In genomic region chr17:34643944-34644343, GRCm38 (mm10) we compare ENCODE assay signal across 12 mouse cellular contexts. TPM values are rescaled to one million over a fixed set of nuclear protein-coding genes. Genes with fewer than 3 reads are reported as not detected.
DNase-seq lines count a peak whose midpoint lies in the region; ATAC-seq and TF ChIP-seq lines count a peak whose summit lies in the region.
"Had no signal": no experiment of that assay in that cellular context is flagged by ENCODE, and none has a peak within 500 bp of the region (broad histone marks: within the 10 kb centered on the region; RNA-seq: fewer than 3 reads in every experiment).

No protein-coding gene starts in this region.

- peaks cover 5% of the 10 kb centered on the region; the same call in 1 of the 2 replicates for H3K36me3 ChIP-seq in kidney, embryonic 14.5 days (ENCODE audit: control insufficient read depth, insufficient read depth, low read length)
- peaks cover 16% of the 10 kb centered on the region for H3K36me3 ChIP-seq in limb, embryonic 10.5 days

- DNase-seq in adrenal gland, postnatal 10 days: peak; percentile 51
- no peak for DNase-seq in adrenal gland, adult 8-10 months
- peak; percentile 34 for DNase-seq in kidney, adult 9 months
- peak; percentile 81 to 90 for DNase-seq in cerebellum, adult 2 months
- DNase-seq in limb, embryonic 10.5 days (ENCODE audit: low spot score): no peak
- DNase-seq in retina, postnatal 1 day: no peak
- no peak for DNase-seq in adrenal gland, postnatal 14 days

- no peak overlapping the region for H3K27ac ChIP-seq in kidney, embryonic 14.5 days (ENCODE audit: low read depth, low read length)
- H3K27ac ChIP-seq in cerebellum, adult 2 months (ENCODE audit: insufficient read depth, low read length): peak overlapping the region; percentile 75; the same call in 1 of the 2 replicates
- H3K27ac ChIP-seq in limb, embryonic 10.5 days: no peak overlapping the region

- 83% methylated on average over 10 of the region's 10 CpGs for WGBS in kidney, embryonic 14.5 days
- 18% methylated on average over 10 of the region's 10 CpGs for WGBS in cerebellum, adult 2 months
- whole genome bisulfite sequencing in limb, embryonic 10.5 days: 85% methylated on average over 10 of the region's 10 CpGs

- H3K9ac ChIP-seq in kidney, embryonic 14.5 days (ENCODE audit: low read depth, low read length): no peak overlapping the region

- no peak overlapping the region for H3K4me2 ChIP-seq in kidney, embryonic 14.5 days (replicated peaks; ENCODE audit: low read depth, low read length)

- peak; percentile 35; the same call in 1 of the 2 replicates for TF ChIP-seq POLR2A in cerebellum, adult 2 months (IDR thresholded peaks at IDR 0.05; ENCODE audit: borderline replicate concordance, insufficient read depth, low read length)

- H3K9me3 ChIP-seq in kidney, embryonic 14.5 days (ENCODE audit: control insufficient read depth, low read length): no peaks in the 10 kb centered on the region
- H3K9me3 ChIP-seq in limb, embryonic 10.5 days (replicated peaks): no peaks in the 10 kb centered on the region

- H3K27me3 ChIP-seq in kidney, embryonic 14.5 days (ENCODE audit: control insufficient read depth, insufficient read depth, low read length): no peaks in the 10 kb centered on the region
- H3K27me3 ChIP-seq in cerebellum, adult 2 months (ENCODE audit: control insufficient read depth, insufficient read depth, low read length): no peaks in the 10 kb centered on the region
- no peaks in the 10 kb centered on the region for H3K27me3 ChIP-seq in limb, embryonic 10.5 days (ENCODE audit: low read depth, poor library complexity, severe bottlenecking)

- TF ChIP-seq CTCF in cerebellum, adult 2 months (IDR thresholded peaks at IDR 0.05; ENCODE audit: borderline replicate concordance, insufficient read depth, low read depth, low read length): no peak

- no peak for ATAC-seq in kidney, embryonic 14.5 days (ENCODE audit: low FRiP score, low TSS enrichment)

- H3K4me1 ChIP-seq in kidney, embryonic 14.5 days (ENCODE audit: control insufficient read depth, insufficient read depth, low read length): peaks cover 27% of the 10 kb centered on the region
- peaks cover 43% of the 10 kb centered on the region for H3K4me1 ChIP-seq in cerebellum, adult 2 months (ENCODE audit: control insufficient read depth, insufficient read depth, low read length)
- peaks cover 43% of the 10 kb centered on the region for H3K4me1 ChIP-seq in limb, embryonic 10.5 days

- no peak overlapping the region for H3K4me3 ChIP-seq in kidney, embryonic 14.5 days (ENCODE audit: low read length)
- peak overlapping the region; percentile 38 for H3K4me3 ChIP-seq in cerebellum, adult 2 months (replicated peaks; ENCODE audit: insufficient read depth, low read depth, low read length)
- H3K4me3 ChIP-seq in limb, embryonic 10.5 days: peak overlapping the region; percentile 88; the same call in 1 of the 2 replicates

RNA-seq across cellular contexts. Expression of gene Fkbpl, which starts 0.6 kb away (rescaled TPM):
- total RNA-seq in adrenal gland, postnatal 10 days (2021): 10 to 100 TPM; 11.8 to 14.4 TPM
- 10 to 100 TPM; 13.0 to 15.5 (median 15.1) TPM for total RNA-seq in adrenal gland, adult 8-10 months (2022)
- 14.8 and 16.5 TPM in 2 replicates for polyA plus RNA-seq in kidney, embryonic 14.5 days (2014; fragmentation: Nextera tagmentation; extraction: Ambion mirVana)
- polyA plus RNA-seq in cerebellum, adult 2 months (2012; rRNA removed): 7.4 and 8.5 TPM in 2 replicates
- polyA plus RNA-seq in limb, embryonic 10.5 days (2016; fragmentation: Nextera tagmentation; extraction: Ambion mirVana): 17.9 and 18.9 TPM in 2 replicates
- total RNA-seq in adrenal gland, postnatal 14 days (2021): 11.5 and 12.5 TPM in 2 replicates

RNA-seq across cellular contexts. Expression of gene Atf6b, which starts 3.0 kb away (rescaled TPM):
- 10 to 100 TPM; 37.8 to 40.1 TPM for total RNA-seq in adrenal gland, postnatal 10 days (2021)
- total RNA-seq in adrenal gland, adult 8-10 months (2022): 10 to 100 TPM; 47.1 to 56.6 (median 51.1) TPM
- polyA plus RNA-seq in kidney, embryonic 14.5 days (2014; fragmentation: Nextera tagmentation; extraction: Ambion mirVana): 54.6 and 61.7 TPM in 2 replicates
- 61.4 and 69.4 TPM in 2 replicates for polyA plus RNA-seq in cerebellum, adult 2 months (2012; rRNA removed)
- polyA plus RNA-seq in limb, embryonic 10.5 days (2016; fragmentation: Nextera tagmentation; extraction: Ambion mirVana): 101 TPM in 2 replicates
- 43.5 and 52.1 TPM in 2 replicates for total RNA-seq in adrenal gland, postnatal 14 days (2021)

RNA-seq across cellular contexts. Expression of gene Prrt1, which starts 14.6 kb away (rescaled TPM):
- total RNA-seq in adrenal gland, postnatal 10 days (2021): 1 to 10 TPM; 4.5 to 7.9 TPM
- total RNA-seq in adrenal gland, adult 8-10 months (2022): 10 to 100 TPM in 3 of 4 experiments, 1 to 10 TPM in 1; 7.0 to 36.3 (median 20.6) TPM
- polyA plus RNA-seq in kidney, embryonic 14.5 days (2014; fragmentation: Nextera tagmentation; extraction: Ambion mirVana): 0.16 and 0.18 TPM in 2 replicates
- polyA plus RNA-seq in cerebellum, adult 2 months (2012; rRNA removed): 194 and 222 TPM in 2 replicates
- 0.08 TPM in 1 of 2 replicates, not detected in the other for polyA plus RNA-seq in limb, embryonic 10.5 days (2016; fragmentation: Nextera tagmentation; extraction: Ambion mirVana)
- total RNA-seq in adrenal gland, postnatal 14 days (2021): 8.7 and 12.4 TPM in 2 replicates
- total RNA-seq: MEL had no signal
- polyA plus RNA-seq: liver, embryonic 11.5 days had no signal

RNA-seq across cellular contexts. Expression of gene Ppt2, which starts 15.6 kb away (rescaled TPM):
- total RNA-seq in adrenal gland, postnatal 10 days (2021): 10 to 100 TPM; 47.8 to 48.0 TPM
- total RNA-seq in adrenal gland, adult 8-10 months (2022): 10 to 100 TPM; 59.2 to 70.5 (median 64.3) TPM
- 33.5 and 39.1 TPM in 2 replicates for polyA plus RNA-seq in kidney, embryonic 14.5 days (2014; fragmentation: Nextera tagmentation; extraction: Ambion mirVana)
- 57.3 and 66.9 TPM in 2 replicates for polyA plus RNA-seq in cerebellum, adult 2 months (2012; rRNA removed)
- 21.0 and 21.6 TPM in 2 replicates for polyA plus RNA-seq in limb, embryonic 10.5 days (2016; fragmentation: Nextera tagmentation; extraction: Ambion mirVana)
- total RNA-seq in adrenal gland, postnatal 14 days (2021): 49.7 and 50.0 TPM in 2 replicates

RNA-seq across cellular contexts. Expression of gene Tnxb, which starts 26.4 kb away (rescaled TPM):
- 10 to 100 TPM; 40.6 to 47.3 TPM for total RNA-seq in adrenal gland, postnatal 10 days (2021)
- 10 to 100 TPM; 27.6 to 54.1 (median 41.4) TPM for total RNA-seq in adrenal gland, adult 8-10 months (2022)
- polyA plus RNA-seq in kidney, embryonic 14.5 days (2014; fragmentation: Nextera tagmentation; extraction: Ambion mirVana): 0.15 and 0.26 TPM in 2 replicates
- 1.6 and 1.8 TPM in 2 replicates for polyA plus RNA-seq in cerebellum, adult 2 months (2012; rRNA removed)
- polyA plus RNA-seq in limb, embryonic 10.5 days (2016; fragmentation: Nextera tagmentation; extraction: Ambion mirVana): not detected in 2 replicates
- total RNA-seq in adrenal gland, postnatal 14 days (2021): 39.8 and 41.0 TPM in 2 replicates
- polyA plus RNA-seq: embryonic facial prominence, embryonic 11.5 days; macrophage had no signal

Comparison
In these comparisons a context has a peak if more than half of its experiments do, and no peak if none do; other contexts are left out.
1. DNase-seq: peak in adrenal gland, postnatal 10 days (single experiment), kidney, adult 9 months (single experiment) and cerebellum, adult 2 months (2 of 2); none in adrenal gland, adult 8-10 months (single experiment), limb, embryonic 10.5 days (single experiment), retina, postnatal 1 day (single experiment) and adrenal gland, postnatal 14 days (single experiment).